Mouse (Mus musculus): ENCODE data around the gene Zfp212. TPM values are rescaled to one million over a fixed set of nuclear protein-coding genes. Genes with fewer than 3 reads are reported as not detected.
A peak's percentile ranks its signal among the peaks of the same experiment; 100 is the strongest.

Zfp212 gene
- polyA plus RNA-seq, 1 experiment, result 11.3 TPM

- Histone ChIP-seq H3K27me3 (ENCODE audit: control insufficient read depth, insufficient read depth, low read length) (no peaks in the 10 kb centered on the region), H3K27ac (ENCODE audit: control insufficient read depth, insufficient read depth, low read depth, low read length) (peak overlapping the region; percentile 87), H3K4me3 (ENCODE audit: control insufficient read depth, low read depth, low read length) (peak overlapping the region; percentile 90), H3K4me1 (ENCODE audit: control insufficient read depth, insufficient read depth, low read length) (peaks cover 11% of the 10 kb centered on the region), H3K36me3 (ENCODE audit: control insufficient read depth, insufficient read depth, low read length) (no peaks in the 10 kb centered on the region)
- TF ChIP-seq CTCF (IDR thresholded peaks at IDR 0.05; ENCODE audit: control insufficient read depth, insufficient read depth, insufficient replicate concordance, low read depth, low read length) (peak; percentile 33; the same call in 1 of the 2 replicates), POLR2A (IDR thresholded peaks at IDR 0.05; ENCODE audit: control insufficient read depth, low read depth, low read length) (peak; percentile 66)
These were observed 22.9 kb downstream of the Zfp212 start for GRCm38 (mm10) chr6:47943021-47943691.

DNA sequence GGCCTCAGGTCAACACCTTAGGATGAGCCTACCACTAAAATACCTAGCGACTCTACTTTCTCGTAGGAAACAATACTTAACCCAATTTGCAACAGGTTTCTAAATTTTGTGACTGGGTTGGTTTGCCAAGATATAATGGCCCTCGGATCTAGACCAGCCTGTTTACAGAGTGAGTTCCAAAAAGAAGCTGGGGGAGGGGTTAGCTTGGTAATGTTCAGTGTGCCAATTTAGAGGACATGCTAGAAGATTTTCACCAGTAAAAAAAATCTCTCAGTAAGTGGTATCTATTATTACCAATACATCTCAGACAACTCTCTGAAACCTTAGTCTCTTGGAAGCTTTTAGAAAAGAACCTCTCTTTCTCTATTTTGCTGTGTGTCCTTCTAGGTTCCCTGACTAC lies 23.4 kb downstream of the Zfp212 start:
- peak overlapping the region; percentile 87 for H3K27ac ChIP-seq (ENCODE audit: control insufficient read depth, insufficient read depth, low read depth, low read length)

GRCm38 (mm10) chr6:47947388-47947787 lies 27.1 kb downstream of the Zfp212 start:
- H3K27me3 ChIP-seq (ENCODE audit: control insufficient read depth, insufficient read depth, low read length), result no peaks in the 10 kb centered on the region
- no peaks in the 10 kb centered on the region for H3K36me3 ChIP-seq (ENCODE audit: control insufficient read depth, insufficient read depth, low read length)
- TF ChIP-seq CTCF (IDR thresholded peaks at IDR 0.05; ENCODE audit: control insufficient read depth, insufficient read depth, insufficient replicate concordance, low read depth, low read length) (no peak), POLR2A (IDR thresholded peaks at IDR 0.05; ENCODE audit: control insufficient read depth, low read depth, low read length) (no peak)
- H3K4me1 ChIP-seq (ENCODE audit: control insufficient read depth, insufficient read depth, low read length), result peaks cover 10% of the 10 kb centered on the region
- H3K4me3 ChIP-seq (ENCODE audit: control insufficient read depth, low read depth, low read length), result no peak overlapping the region
- H3K27ac ChIP-seq (ENCODE audit: control insufficient read depth, insufficient read depth, low read depth, low read length), result no peak overlapping the region

More for the DNA sequence above, 23.4 kb downstream of the Zfp212 start:
- TF ChIP-seq CTCF (IDR thresholded peaks at IDR 0.05; ENCODE audit: control insufficient read depth, insufficient read depth, insufficient replicate concordance, low read depth, low read length), result no peak
- no peak for TF ChIP-seq POLR2A (IDR thresholded peaks at IDR 0.05; ENCODE audit: control insufficient read depth, low read depth, low read length)
- Histone ChIP-seq H3K4me3 (ENCODE audit: control insufficient read depth, low read depth, low read length) (peak overlapping the region; percentile 90), H3K36me3 (ENCODE audit: control insufficient read depth, insufficient read depth, low read length) (no peaks in the 10 kb centered on the region), H3K4me1 (ENCODE audit: control insufficient read depth, insufficient read depth, low read length) (peaks cover 11% of the 10 kb centered on the region), H3K27me3 (ENCODE audit: control insufficient read depth, insufficient read depth, low read length) (no peaks in the 10 kb centered on the region)

- Histone ChIP-seq H3K36me3 (ENCODE audit: control insufficient read depth, insufficient read depth, low read length) (no peaks in the 10 kb centered on the region), H3K27ac (ENCODE audit: control insufficient read depth, insufficient read depth, low read depth, low read length) (peak within 1 kb of the TSS; percentile 82), H3K4me1 (ENCODE audit: control insufficient read depth, insufficient read depth, low read length) (no peaks in the 10 kb centered on the region), H3K4me3 (ENCODE audit: control insufficient read depth, low read depth, low read length) (peak within 1 kb of the TSS; percentile 83), H3K27me3 (ENCODE audit: control insufficient read depth, insufficient read depth, low read length) (no peaks in the 10 kb centered on the region)
- TF ChIP-seq POLR2A (IDR thresholded peaks at IDR 0.05; ENCODE audit: control insufficient read depth, low read depth, low read length) (peak; percentile 92), CTCF (IDR thresholded peaks at IDR 0.05; ENCODE audit: control insufficient read depth, insufficient read depth, insufficient replicate concordance, low read depth, low read length) (0 out of 2 replicates have a peak, but pooled peaks have one; percentile 6)
These were observed 33.0 kb downstream of the Zfp212 start, which contains the start of gene Zfp956 for GRCm38 (mm10) chr6:47953191-47953726. Gene Zfp956, plus strand, starts transcription at chr6:47953390.

DNA sequence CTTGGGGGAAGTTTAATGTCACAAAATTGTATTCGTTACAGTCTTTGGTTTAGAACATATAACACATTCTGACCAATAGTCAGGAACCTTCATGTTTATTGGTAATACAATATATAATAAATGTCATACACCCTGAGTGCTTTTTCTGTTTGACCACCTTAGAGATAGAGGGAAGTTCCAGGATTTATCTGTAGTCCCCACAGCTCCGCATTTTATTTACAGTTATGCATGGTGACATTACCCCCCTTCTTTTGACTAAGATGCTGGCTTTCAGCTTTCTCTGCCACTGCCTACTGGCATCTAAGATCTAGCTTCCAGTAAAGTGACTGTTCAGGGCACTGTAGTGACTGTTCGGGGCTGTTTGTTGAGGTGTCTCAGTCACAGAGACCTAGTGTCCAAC lies 34.1 kb downstream of the Zfp212 start:
- H3K4me1 ChIP-seq (ENCODE audit: control insufficient read depth, insufficient read depth, low read length), result no peaks in the 10 kb centered on the region
- no peak overlapping the region for H3K27ac ChIP-seq (ENCODE audit: control insufficient read depth, insufficient read depth, low read depth, low read length)
- H3K4me3 ChIP-seq (ENCODE audit: control insufficient read depth, low read depth, low read length), result peak overlapping the region; percentile 27; the same call in 1 of the 2 replicates
- TF ChIP-seq POLR2A (IDR thresholded peaks at IDR 0.05; ENCODE audit: control insufficient read depth, low read depth, low read length) (no peak), CTCF (IDR thresholded peaks at IDR 0.05; ENCODE audit: control insufficient read depth, insufficient read depth, insufficient replicate concordance, low read depth, low read length) (no peak)
- H3K27me3 ChIP-seq (ENCODE audit: control insufficient read depth, insufficient read depth, low read length), result no peaks in the 10 kb centered on the region
- no peaks in the 10 kb centered on the region for H3K36me3 ChIP-seq (ENCODE audit: control insufficient read depth, insufficient read depth, low read length)

GRCm38 (mm10) chr6:47957816-47958215 lies 37.5 kb downstream of the Zfp212 start:
- H3K36me3 ChIP-seq (ENCODE audit: control insufficient read depth, insufficient read depth, low read length), result peaks cover 3% of the 10 kb centered on the region; the same call in 1 of the 2 replicates
- TF ChIP-seq CTCF (IDR thresholded peaks at IDR 0.05; ENCODE audit: control insufficient read depth, insufficient read depth, insufficient replicate concordance, low read depth, low read length), result no peak
- TF ChIP-seq POLR2A (IDR thresholded peaks at IDR 0.05; ENCODE audit: control insufficient read depth, low read depth, low read length), result no peak
- no peaks in the 10 kb centered on the region for H3K27me3 ChIP-seq (ENCODE audit: control insufficient read depth, insufficient read depth, low read length)
- no peak overlapping the region for H3K4me3 ChIP-seq (ENCODE audit: control insufficient read depth, low read depth, low read length)
- H3K4me1 ChIP-seq (ENCODE audit: control insufficient read depth, insufficient read depth, low read length), result no peaks in the 10 kb centered on the region
- H3K27ac ChIP-seq (ENCODE audit: control insufficient read depth, insufficient read depth, low read depth, low read length), result no peak overlapping the region

DNA sequence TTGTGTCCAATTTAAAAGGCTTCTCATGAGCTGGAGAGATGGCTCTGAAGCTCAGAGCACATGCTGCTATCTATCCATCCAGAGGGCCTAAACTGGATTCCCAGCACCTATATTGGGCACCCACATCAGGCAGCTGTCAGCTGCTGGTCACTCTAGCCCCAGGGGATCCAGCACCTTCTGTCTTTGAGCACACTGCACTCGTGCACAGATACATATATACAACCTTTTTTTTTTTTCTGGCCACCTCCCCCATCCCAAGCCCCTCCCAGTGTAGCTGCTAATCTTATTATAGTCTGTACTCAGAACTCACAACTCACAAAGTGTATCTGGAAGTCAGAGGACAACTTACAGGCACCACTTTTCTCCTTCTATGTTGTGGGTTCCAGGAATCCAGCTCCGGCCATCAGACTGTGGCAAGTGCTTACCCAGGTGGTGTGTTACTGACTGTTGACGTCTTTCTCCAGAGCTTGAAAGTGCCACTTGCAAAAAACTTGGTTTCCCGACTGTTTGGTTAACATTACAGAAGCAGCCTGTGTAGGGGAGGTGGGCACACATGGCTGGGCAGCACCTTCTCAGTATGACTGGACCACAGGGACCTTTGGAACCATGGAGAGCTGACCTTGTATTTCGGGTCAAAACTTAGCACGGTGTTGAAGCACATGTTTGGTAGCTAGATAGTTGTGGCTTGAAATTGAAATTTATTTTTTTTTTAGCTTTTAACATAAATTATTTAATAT lies 40.6 kb downstream of the Zfp212 start:
- Histone ChIP-seq H3K4me1 (ENCODE audit: control insufficient read depth, insufficient read depth, low read length) (no peaks in the 10 kb centered on the region), H3K27ac (ENCODE audit: control insufficient read depth, insufficient read depth, low read depth, low read length) (no peak overlapping the region), H3K36me3 (ENCODE audit: control insufficient read depth, insufficient read depth, low read length) (peaks cover 3% of the 10 kb centered on the region), H3K27me3 (ENCODE audit: control insufficient read depth, insufficient read depth, low read length) (no peaks in the 10 kb centered on the region), H3K4me3 (ENCODE audit: control insufficient read depth, low read depth, low read length) (peak overlapping the region; percentile 73)
- no peak for TF ChIP-seq CTCF (IDR thresholded peaks at IDR 0.05; ENCODE audit: control insufficient read depth, insufficient read depth, insufficient replicate concordance, low read depth, low read length)
- TF ChIP-seq POLR2A (IDR thresholded peaks at IDR 0.05; ENCODE audit: control insufficient read depth, low read depth, low read length), result no peak

Data from testis, adult 2 months (tissue).